Mouse (Mus musculus) heart, postnatal 0 days (tissue): ENCODE measurements around the gene Cops4. TPM values are rescaled to one million over a fixed set of nuclear protein-coding genes. Genes with fewer than 3 reads are reported as not detected.

ENCODE experiments used
- ATAC-seq: fragments of 200-750 bp; cut with Nextera tagmentation; 2 replicates; pipeline ENCODE4 v1.8.0; 2017; ENCODE audit warnings: low read depth, moderate number of reproducible peaks, moderate library complexity; ENCODE audit not compliant: insufficient read depth
- DNase-seq: peaks from one replicate; pipeline ENCODE4 v3.0.0-alpha.2; 2016; ENCODE audit warnings: low spot score
- H3K27ac ChIP-seq: fragments of 300-500 bp; sonication (generic); 2 replicates; pipeline ENCODE4 v1.5.1; 2014; ENCODE audit warnings: low read depth, mild to moderate bottlenecking
- H3K27me3 ChIP-seq: fragments of 300-500 bp; sonication (generic); 2 replicates; pipeline ENCODE4 v1.6.1; 2014; ENCODE audit warnings: low read length, mixed read lengths; ENCODE audit not compliant: control insufficient read depth, insufficient read depth
- H3K36me3 ChIP-seq: fragments of 300-500 bp; sonication (generic); replicated peaks from 2 replicates; pipeline ENCODE4 v1.6.1; 2014; ENCODE audit warnings: low read length, mixed read lengths; ENCODE audit not compliant: control insufficient read depth, insufficient read depth
- H3K4me1 ChIP-seq: fragments of 300-500 bp; sonication (generic); 2 replicates; pipeline ENCODE4 v1.6.1; 2014; ENCODE audit warnings: antibody characterized with exemption; ENCODE audit not compliant: control insufficient read depth, insufficient read depth
- H3K4me2 ChIP-seq: fragments of 300-500 bp; sonication (generic); 2 replicates; pipeline ENCODE4 v1.6.1; 2014; ENCODE audit warnings: low read depth, mild to moderate bottlenecking, low read length, moderate library complexity
- H3K4me3 ChIP-seq: fragments of 300-500 bp; sonication (generic); 2 replicates; pipeline ENCODE4 v1.5.1; 2014; ENCODE audit warnings: low read depth, low read length
- H3K9ac ChIP-seq: fragments of 300-500 bp; sonication (generic); replicated peaks from 2 replicates; pipeline ENCODE4 v1.6.1; 2014; ENCODE audit warnings: low read depth, low read length, mixed read lengths
- H3K9me3 ChIP-seq: fragments of 300-500 bp; sonication (generic); replicated peaks from 2 replicates; pipeline ENCODE4 v1.6.1; 2016; ENCODE audit warnings: low read length; ENCODE audit not compliant: control insufficient read depth
- CTCF ChIP-seq: IDR thresholded peaks from 2 replicates; pipeline ENCODE4 v1.5.1; 2016; ENCODE audit warnings: antibody characterized with exemption, control low read depth, low read depth
- EP300 ChIP-seq: IDR thresholded peaks from 2 replicates; pipeline ENCODE4 v1.6.1; 2016; ENCODE audit warnings: antibody characterized with exemption, low read depth
- WGBS: fragments of 180-500 bp; shearing (Covaris S2); extraction: QIAGEN DNeasy Blood & Tissue Kit; methylation state at CpG from one replicate; pipeline ENCODE4 v1.1.7; 2014; 5-methylcytosine and 5-hydroxymethylcytosine counted together
- polyA plus RNA-seq: library from polyadenylated mRNA; unstranded; fragments of >200 nt; fragmentation: Nextera tagmentation; extraction: Ambion mirVana; gene quantifications from 2 replicates; pipeline ENCODE4 v1.2.1, GENCODE M21; 2015
- total RNA-seq: library from RNA; depleted of rRNA; stranded (reverse); fragments of >200 nt; gene quantifications from 2 replicates; pipeline ENCODE4 v1.2.3, GENCODE M21; 2014; ENCODE audit warnings: low replicate concordance

Gene Cops4
- total and polyA plus RNA-seq, 2 experiments from 2014 or later: 118 to 143 TPM

DNA sequence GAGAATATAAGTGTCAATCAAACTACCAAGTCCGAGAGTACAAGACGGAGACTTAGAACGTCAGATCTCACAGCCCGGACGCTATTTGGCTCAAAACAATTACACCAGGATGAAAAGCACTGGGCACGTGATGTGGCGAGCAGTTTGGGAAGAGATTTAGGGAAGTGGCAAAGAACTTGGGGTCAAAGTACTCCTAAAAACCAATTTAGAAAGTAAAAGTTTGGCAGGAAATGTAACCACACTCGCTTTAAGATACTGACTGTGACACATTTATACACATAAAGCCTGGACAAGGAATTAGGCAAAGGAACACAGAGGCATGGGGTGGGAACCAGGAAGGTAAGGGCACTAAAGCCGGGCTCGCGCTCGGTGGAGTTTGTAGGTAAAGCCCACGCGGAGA lies 38.9 kb downstream of the Cops4 start:
- WGBS: 87% methylated on average over 14 of the region's 14 CpGs
- TF ChIP-seq CTCF (no peak), EP300 (no peak)
- no peak overlapping the region for H3K4me3 ChIP-seq
- no peaks in the 10 kb centered on the region for H3K36me3 ChIP-seq
- no peak overlapping the region for H3K4me2 ChIP-seq
- no peak overlapping the region for H3K27ac ChIP-seq
- H3K9ac ChIP-seq: no peak overlapping the region
- ATAC-seq: no peak
- H3K27me3 ChIP-seq: no peaks in the 10 kb centered on the region
- H3K4me1 ChIP-seq: no peaks in the 10 kb centered on the region
- no peaks in the 10 kb centered on the region for H3K9me3 ChIP-seq
- no peak for DNase-seq

DNA sequence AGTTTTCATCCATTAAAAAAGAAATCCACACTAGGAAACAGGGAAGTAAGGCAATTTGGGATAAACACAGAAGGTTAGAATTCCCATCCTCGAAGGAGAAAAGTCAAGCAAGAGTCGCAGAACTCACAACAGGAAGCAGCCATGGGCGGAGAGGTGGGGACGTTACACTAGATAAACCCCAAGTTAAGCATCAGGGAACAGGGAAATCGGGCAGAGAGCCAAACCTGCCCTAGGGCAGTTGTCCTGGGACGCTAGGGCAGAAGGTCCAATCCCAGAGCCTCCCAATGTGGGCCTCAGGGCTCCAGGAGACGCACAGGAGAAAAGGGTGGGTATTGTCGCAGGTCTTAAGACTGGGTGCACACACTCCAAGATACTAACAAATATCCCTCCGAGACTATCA lies 39.4 kb downstream of the Cops4 start:
- WGBS: 51% methylated on average over 9 of the region's 9 CpGs
- DNase-seq: no peak

DNA sequence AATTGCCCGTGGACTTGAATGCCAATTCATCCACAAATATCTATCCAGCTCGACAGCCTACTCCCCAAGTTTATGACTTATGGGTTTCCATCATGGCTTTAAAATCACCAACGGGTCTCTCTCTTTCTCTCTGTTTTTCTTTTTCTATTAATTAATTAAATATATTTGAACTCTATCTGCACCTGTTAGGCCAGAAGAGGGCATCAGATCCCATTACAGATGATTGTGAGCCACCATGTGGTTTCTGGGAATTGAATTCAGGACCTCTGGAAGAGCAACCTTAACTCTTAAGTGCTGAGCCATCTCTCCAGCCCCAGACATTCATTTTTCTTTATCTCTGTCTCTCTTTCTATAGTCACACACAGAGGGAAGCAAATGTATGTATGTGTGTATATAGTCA lies 40.7 kb downstream of the Cops4 start:
- no peak overlapping the region for H3K27ac ChIP-seq
- DNase-seq: no peak
- no peak overlapping the region for H3K9ac ChIP-seq
- no peak for ATAC-seq
- TF ChIP-seq EP300: no peak
- TF ChIP-seq CTCF: no peak
- no peaks in the 10 kb centered on the region for H3K27me3 ChIP-seq
- no peaks in the 10 kb centered on the region for H3K4me1 ChIP-seq
- H3K9me3 ChIP-seq: no peaks in the 10 kb centered on the region
- 72% methylated on average over 3 of the region's 3 CpGs for WGBS
- H3K4me3 ChIP-seq: no peak overlapping the region
- H3K4me2 ChIP-seq: no peak overlapping the region
- H3K36me3 ChIP-seq: no peaks in the 10 kb centered on the region

More for the DNA sequence above, 39.4 kb downstream of the Cops4 start:
- TF ChIP-seq CTCF (no peak), EP300 (no peak)
- no peaks in the 10 kb centered on the region for H3K36me3 ChIP-seq
- no peak overlapping the region for H3K4me2 ChIP-seq
- no peak overlapping the region for H3K4me3 ChIP-seq
- H3K27ac ChIP-seq: no peak overlapping the region
- H3K9me3 ChIP-seq: no peaks in the 10 kb centered on the region
- ATAC-seq: no peak
- no peak overlapping the region for H3K9ac ChIP-seq
- no peaks in the 10 kb centered on the region for H3K4me1 ChIP-seq
- H3K27me3 ChIP-seq: no peaks in the 10 kb centered on the region

GRCm38 (mm10) chr5:100559357-100559756 lies 41.2 kb downstream of the Cops4 start:
- no peak overlapping the region for H3K4me3 ChIP-seq
- no peaks in the 10 kb centered on the region for H3K27me3 ChIP-seq
- no peak overlapping the region for H3K9ac ChIP-seq
- DNase-seq: no peak
- H3K4me2 ChIP-seq: no peak overlapping the region
- no peak overlapping the region for H3K27ac ChIP-seq
- TF ChIP-seq EP300 (no peak), CTCF (no peak)
- 91% methylated on average over 7 of the region's 7 CpGs for WGBS
- no peaks in the 10 kb centered on the region for H3K9me3 ChIP-seq
- no peak for ATAC-seq
- H3K4me1 ChIP-seq: no peaks in the 10 kb centered on the region
- H3K36me3 ChIP-seq: no peaks in the 10 kb centered on the region

DNA sequence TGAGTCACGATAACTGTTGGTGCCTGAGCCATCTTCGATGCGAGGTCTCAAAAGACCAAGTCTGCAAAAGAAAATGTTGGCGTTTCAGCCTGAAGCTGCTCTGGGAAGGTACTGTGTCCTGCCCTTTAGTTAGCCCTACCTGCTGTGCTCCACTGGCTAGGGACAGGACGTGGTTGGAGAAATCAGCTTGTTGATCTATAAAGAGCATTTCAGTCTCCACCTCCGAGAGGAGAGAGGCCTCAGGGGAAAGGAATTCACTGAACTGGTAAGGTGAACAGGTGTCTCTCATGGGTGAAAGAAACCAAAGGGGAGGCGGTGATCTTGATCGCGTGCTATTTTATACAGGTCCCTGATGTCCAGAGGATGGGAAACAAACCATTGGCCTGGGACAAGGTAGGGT lies 44.6 kb downstream of the Cops4 start:
- no peak overlapping the region for H3K4me3 ChIP-seq
- no peak overlapping the region for H3K4me2 ChIP-seq
- H3K27me3 ChIP-seq: no peaks in the 10 kb centered on the region
- H3K4me1 ChIP-seq: no peaks in the 10 kb centered on the region
- ATAC-seq: no peak
- H3K9me3 ChIP-seq: no peaks in the 10 kb centered on the region
- TF ChIP-seq EP300: no peak
- WGBS: 82% methylated on average over 9 of the region's 9 CpGs
- no peak for DNase-seq
- no peak overlapping the region for H3K27ac ChIP-seq
- no peak overlapping the region for H3K9ac ChIP-seq
- H3K36me3 ChIP-seq: no peaks in the 10 kb centered on the region

- Histone ChIP-seq H3K9ac (no peak overlapping the region), H3K4me2 (no peak overlapping the region), H3K36me3 (no peaks in the 10 kb centered on the region), H3K4me3 (no peak overlapping the region), H3K4me1 (no peaks in the 10 kb centered on the region), H3K27me3 (no peaks in the 10 kb centered on the region), H3K9me3 (no peaks in the 10 kb centered on the region), H3K27ac (no peak overlapping the region)
- TF ChIP-seq CTCF (no peak), EP300 (no peak)
- no peak for ATAC-seq
- DNase-seq: no peak
- WGBS: 55% methylated on average over 2 of the region's 2 CpGs
Observed at GRCm38 (mm10) chr5:100566798-100567197, 48.7 kb downstream of the Cops4 start.
